Mouse (Mus musculus) ES-Bruce4 (cell line): ENCODE data around the gene Csmd2. TPM values are rescaled to one million over a fixed set of nuclear protein-coding genes. Genes with fewer than 3 reads are reported as not detected.

Source experiments
- H3K27ac ChIP-seq: 2 replicates; pipeline ENCODE4 v1.5.1; 2012; ENCODE audit warnings: low read length, inconsistent platforms; ENCODE audit not compliant: insufficient read depth
- H3K27me3 ChIP-seq: 2 replicates; pipeline ENCODE4 v1.6.1; 2012; ENCODE audit warnings: mild to moderate bottlenecking, low read length, inconsistent platforms; ENCODE audit not compliant: control insufficient read depth, poor library complexity, insufficient read depth, severe bottlenecking
- H3K36me3 ChIP-seq: 2 replicates; pipeline ENCODE4 v1.6.1; 2012; ENCODE audit warnings: inconsistent platforms, mild to moderate bottlenecking, low read length, moderate library complexity; ENCODE audit not compliant: control insufficient read depth, poor library complexity, insufficient read depth, severe bottlenecking
- H3K4me1 ChIP-seq: one replicate; pipeline ENCODE4 v1.8.1; 2011; ENCODE audit warnings: low read length; ENCODE audit not compliant: control insufficient read depth, insufficient read depth
- H3K4me3 ChIP-seq: 2 replicates; pipeline ENCODE4 v1.5.1; 2011; ENCODE audit warnings: low read depth, mild to moderate bottlenecking, low read length
- H3K9ac ChIP-seq: 2 replicates; pipeline ENCODE4 v1.6.1; 2012; ENCODE audit warnings: low read depth, mild to moderate bottlenecking, inconsistent platforms; ENCODE audit not compliant: poor library complexity, severe bottlenecking
- H3K9me3 ChIP-seq: replicated peaks from 2 replicates; pipeline ENCODE4 v1.6.1; 2012; ENCODE audit warnings: mild to moderate bottlenecking, low read length, inconsistent platforms; ENCODE audit not compliant: control insufficient read depth, poor library complexity, insufficient read depth, severe bottlenecking
- CTCF ChIP-seq: IDR thresholded peaks from one replicate; pipeline ENCODE4 v1.8.1; 2011; ENCODE audit warnings: low read depth, low read length
- EP300 ChIP-seq: IDR thresholded peaks from 2 replicates; pipeline ENCODE4 v1.6.1; 2011; ENCODE audit warnings: low read depth, low read length; ENCODE audit not compliant: insufficient read depth
- POLR2A ChIP-seq: IDR thresholded peaks from one replicate; pipeline ENCODE4 v1.8.1; 2011; ENCODE audit warnings: low read length; ENCODE audit not compliant: insufficient read depth
- polyA plus RNA-seq: library from polyadenylated mRNA; stranded (reverse); fragments of >200 nt; gene quantifications from 2 replicates; pipeline ENCODE4 v1.2.4, GENCODE M21; 2011; ENCODE audit warnings: low read depth; ENCODE audit not compliant: missing spikeins, insufficient read depth, insufficient read length

Csmd2 gene
- polyA plus RNA-seq, 1 experiment: 4.0 TPM

DNA sequence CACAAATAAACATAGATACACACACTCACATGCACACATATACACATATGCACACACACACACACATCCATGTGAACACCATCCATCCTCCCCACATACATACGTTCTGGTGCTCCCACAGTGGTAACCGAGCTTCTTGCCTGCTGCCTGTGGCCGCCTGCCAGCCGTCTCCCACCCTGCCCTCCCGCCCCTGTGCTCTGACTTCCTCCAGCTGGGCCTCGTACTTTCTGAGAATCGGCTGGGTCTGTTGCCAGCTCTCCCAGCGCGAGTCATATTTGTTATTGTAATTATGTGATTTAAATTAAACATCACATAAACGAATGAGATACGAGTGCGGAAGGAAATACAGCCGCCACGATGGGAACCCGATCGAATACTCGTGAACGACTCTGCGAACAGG lies 283.3 kb downstream of the Csmd2 start:
- Histone ChIP-seq H3K27me3 (no peaks in the 10 kb centered on the region), H3K4me1 (peaks cover 2% of the 10 kb centered on the region), H3K4me3 (no peak overlapping the region), H3K36me3 (no peaks in the 10 kb centered on the region), H3K9ac (no peak overlapping the region), H3K27ac (no peak overlapping the region), H3K9me3 (no peaks in the 10 kb centered on the region)
- TF ChIP-seq EP300: no peak
- TF ChIP-seq CTCF: no peak
- TF ChIP-seq POLR2A: no peak

DNA sequence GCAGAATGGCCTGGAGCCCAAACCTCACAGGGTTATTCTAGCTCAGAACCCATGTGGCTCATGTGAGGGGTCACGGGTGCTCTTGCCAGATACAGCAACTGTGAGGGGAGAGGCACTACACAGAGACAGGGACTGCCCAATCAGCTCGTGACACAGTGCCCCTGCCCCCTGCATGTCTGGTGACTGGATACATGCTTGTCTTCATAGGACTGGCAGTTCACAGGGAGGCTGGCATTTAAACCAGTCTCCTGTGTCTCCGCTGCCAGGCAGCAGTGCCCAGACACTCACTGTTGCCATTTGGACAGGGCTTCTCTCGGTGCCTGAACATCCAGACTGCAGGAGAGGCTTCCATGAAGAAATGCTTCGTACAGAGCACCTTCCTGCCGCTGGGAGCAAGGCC lies 284.8 kb downstream of the Csmd2 start:
- no peaks in the 10 kb centered on the region for H3K27me3 ChIP-seq
- no peak overlapping the region for H3K27ac ChIP-seq
- no peaks in the 10 kb centered on the region for H3K9me3 ChIP-seq
- H3K36me3 ChIP-seq: no peaks in the 10 kb centered on the region
- H3K9ac ChIP-seq: no peak overlapping the region
- peaks cover 2% of the 10 kb centered on the region for H3K4me1 ChIP-seq
- TF ChIP-seq EP300 (no peak), POLR2A (no peak), CTCF (no peak)
- no peak overlapping the region for H3K4me3 ChIP-seq

DNA sequence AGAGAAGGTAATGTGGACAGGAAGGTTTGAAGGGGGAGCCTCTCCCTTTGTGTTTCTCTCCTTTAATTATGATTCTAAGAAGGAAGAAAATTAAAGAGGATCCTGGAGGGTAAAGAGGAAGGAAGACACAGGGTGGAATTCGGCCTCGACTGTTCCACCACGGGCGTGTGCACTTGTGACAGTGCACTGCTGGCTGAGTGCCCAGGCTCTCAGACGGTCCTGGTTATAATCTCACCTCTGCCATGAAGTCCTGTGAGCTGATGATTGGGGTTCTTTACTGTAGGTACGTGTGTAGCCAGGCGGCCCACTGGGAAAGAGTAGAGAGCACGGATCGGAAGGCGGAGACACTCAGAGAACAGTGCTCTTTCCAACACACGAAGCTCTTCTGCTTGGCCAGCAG lies 285.5 kb downstream of the Csmd2 start:
- Histone ChIP-seq H3K4me3 (no peak overlapping the region), H3K27ac (no peak overlapping the region), H3K36me3 (no peaks in the 10 kb centered on the region), H3K27me3 (no peaks in the 10 kb centered on the region), H3K4me1 (peaks cover 2% of the 10 kb centered on the region), H3K9ac (no peak overlapping the region), H3K9me3 (no peaks in the 10 kb centered on the region)
- TF ChIP-seq POLR2A: no peak
- no peak for TF ChIP-seq EP300
- no peak for TF ChIP-seq CTCF

DNA sequence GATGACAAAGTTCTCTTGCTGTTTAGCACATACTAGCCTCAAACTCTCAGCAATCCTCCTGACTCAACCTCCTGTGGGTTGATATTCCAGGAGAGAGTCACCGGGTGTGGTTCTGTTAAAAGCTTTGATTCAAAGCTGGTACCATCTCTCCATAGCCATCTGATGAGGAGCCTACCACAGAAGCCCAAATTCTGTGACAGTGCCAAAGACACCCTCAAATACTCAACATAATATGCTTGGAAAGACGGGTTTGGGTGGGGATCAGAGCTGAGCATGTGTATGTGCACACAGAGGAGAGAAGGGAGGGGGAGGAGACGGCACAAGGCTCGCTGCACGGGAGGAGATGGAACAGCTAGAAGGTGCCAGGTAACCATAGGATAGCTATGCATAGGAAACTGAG lies 287.5 kb downstream of the Csmd2 start:
- TF ChIP-seq POLR2A (no peak), CTCF (no peak), EP300 (no peak)
- no peak overlapping the region for H3K27ac ChIP-seq
- H3K9me3 ChIP-seq: no peaks in the 10 kb centered on the region
- H3K36me3 ChIP-seq: no peaks in the 10 kb centered on the region
- no peak overlapping the region for H3K9ac ChIP-seq
- H3K27me3 ChIP-seq: no peaks in the 10 kb centered on the region
- no peak overlapping the region for H3K4me3 ChIP-seq
- H3K4me1 ChIP-seq: peaks cover 2% of the 10 kb centered on the region

DNA sequence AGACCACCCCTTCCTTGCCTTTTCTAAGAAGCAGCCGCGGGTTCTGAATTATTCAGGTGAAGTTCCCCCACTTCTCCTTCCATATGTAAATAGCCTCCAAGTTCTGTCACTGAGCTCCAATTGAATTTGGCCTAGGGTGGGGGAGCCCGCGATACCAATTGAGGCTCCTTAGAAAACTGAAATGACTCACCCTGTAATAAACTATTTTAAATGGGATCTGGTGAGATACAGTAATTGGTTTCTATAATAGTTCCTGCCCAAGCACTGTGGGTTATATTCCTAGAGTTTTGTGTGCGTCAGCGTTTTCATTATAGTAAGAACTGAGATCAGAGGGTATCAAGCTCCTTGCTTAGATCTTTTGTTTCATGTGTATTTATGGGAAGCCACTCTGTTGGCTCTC lies 287.9 kb downstream of the Csmd2 start:
- H3K36me3 ChIP-seq: no peaks in the 10 kb centered on the region
- no peaks in the 10 kb centered on the region for H3K27me3 ChIP-seq
- peaks cover 2% of the 10 kb centered on the region for H3K4me1 ChIP-seq
- no peak overlapping the region for H3K4me3 ChIP-seq
- H3K9me3 ChIP-seq: no peaks in the 10 kb centered on the region
- no peak overlapping the region for H3K9ac ChIP-seq
- TF ChIP-seq POLR2A (no peak), EP300 (no peak)
- H3K27ac ChIP-seq: no peak overlapping the region

DNA sequence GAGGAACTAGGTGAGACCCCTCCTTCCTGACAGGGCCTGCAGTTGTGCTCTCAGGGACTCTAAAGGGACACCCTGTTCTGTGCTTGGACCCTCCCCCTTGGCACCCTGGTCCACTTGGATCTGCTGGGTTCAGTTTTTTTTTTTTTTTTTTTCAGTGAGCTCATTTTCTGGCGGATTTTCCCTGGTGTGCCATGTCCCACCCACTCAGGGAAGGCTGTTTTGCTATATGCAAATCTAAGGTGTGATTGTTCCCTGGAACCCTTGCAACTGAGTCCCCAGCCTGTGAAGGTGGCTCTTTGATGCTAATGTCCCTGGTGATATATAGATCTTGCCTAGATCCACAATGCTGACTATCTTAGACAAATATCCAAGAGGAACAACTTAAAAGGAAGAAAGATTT lies 297.4 kb downstream of the Csmd2 start:
- no peak overlapping the region for H3K4me3 ChIP-seq
- H3K4me1 ChIP-seq: no peaks in the 10 kb centered on the region
- H3K27ac ChIP-seq: no peak overlapping the region
- no peaks in the 10 kb centered on the region for H3K36me3 ChIP-seq
- H3K9ac ChIP-seq: no peak overlapping the region
- H3K27me3 ChIP-seq: no peaks in the 10 kb centered on the region
- no peaks in the 10 kb centered on the region for H3K9me3 ChIP-seq
- TF ChIP-seq EP300: no peak
- TF ChIP-seq POLR2A: no peak
- TF ChIP-seq CTCF: no peak

DNA sequence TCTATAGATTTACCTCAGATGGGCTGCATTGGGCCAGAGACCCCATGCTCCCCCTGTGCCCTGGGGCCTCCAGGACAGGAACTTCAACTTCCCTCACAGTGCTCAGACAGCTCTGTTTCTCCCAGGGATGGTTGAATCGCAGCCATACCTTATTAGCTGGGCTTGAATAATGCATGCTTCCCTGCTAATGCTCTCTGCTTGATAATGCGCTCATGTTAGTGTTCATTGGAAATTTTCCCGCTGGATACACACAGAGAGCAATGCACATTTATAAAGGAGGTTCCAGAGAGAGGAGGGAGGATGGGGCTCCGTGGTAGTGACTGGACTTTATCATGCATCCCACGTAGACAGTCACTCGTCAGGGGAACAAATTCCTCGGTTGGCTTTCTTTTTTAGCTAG lies 300.4 kb downstream of the Csmd2 start:
- TF ChIP-seq POLR2A (no peak), EP300 (no peak), CTCF (no peak)
- no peak overlapping the region for H3K9ac ChIP-seq
- H3K4me1 ChIP-seq: no peaks in the 10 kb centered on the region
- H3K27ac ChIP-seq: no peak overlapping the region
- H3K9me3 ChIP-seq: no peaks in the 10 kb centered on the region
- no peaks in the 10 kb centered on the region for H3K36me3 ChIP-seq
- no peaks in the 10 kb centered on the region for H3K27me3 ChIP-seq
- H3K4me3 ChIP-seq: no peak overlapping the region
